Mouse (Mus musculus) MEL (cell line): Measurements from ENCODE around the gene Tbx21.

ENCODE experiments used
- CTCF ChIP-seq, 3 experiments: IDR thresholded peaks in 2 of 3; conservative IDR thresholded peaks in 1 of 3; 2 replicates each; pipeline ENCODE4 v1.5.1; 2011 to 2012; ENCODE audit warnings: low read length in 3 of 3, low read depth in 2 of 3, mild to moderate bottlenecking in 2 of 3, improper control_type of control experiment in 1 of 3, inconsistent platforms in 1 of 3, mixed read lengths in 1 of 3, moderate library complexity in 1 of 3; ENCODE audit not compliant: control insufficient read depth in 1 of 3, insufficient read depth in 1 of 3, poor library complexity in 1 of 3, severe bottlenecking in 1 of 3
- E2F4 ChIP-seq: IDR thresholded peaks from 2 replicates; pipeline ENCODE4 v1.6.1; 2011; ENCODE audit warnings: low read depth, low read length, improper control_type of control experiment, borderline replicate concordance
- POLR2AphosphoS2 ChIP-seq: IDR thresholded peaks from 2 replicates; pipeline ENCODE4 v1.6.1; 2011; ENCODE audit warnings: low read length, improper control_type of control experiment
- ZKSCAN1 ChIP-seq: IDR thresholded peaks from 2 replicates; pipeline ENCODE4 v1.6.1; 2012; ENCODE audit warnings: low read depth, mild to moderate bottlenecking, inconsistent platforms, low read length, improper control_type of control experiment, moderate library complexity

- TF ChIP-seq E2F4 (no peak), ZKSCAN1 (no peak), POLR2AphosphoS2 (no peak), CTCF (IDR thresholded peaks at IDR 0.05 in 2 of 3, conservative IDR thresholded peaks at IDR 0.05 in 1 of 3; ENCODE audit: control insufficient read depth in 1 of 3, insufficient read depth in 1 of 3, low read depth in 2 of 3, low read length in 3 of 3, poor library complexity in 1 of 3, severe bottlenecking in 1 of 3) (no peak)
These were observed 30.8 kb upstream of the Tbx21 start for GRCm38 (mm10) chr11:97145951-97146350.
